Mouse (Mus musculus): ENCODE results near the gene Ttc21b. TPM values are rescaled to one million over a fixed set of nuclear protein-coding genes. Genes with fewer than 3 reads are reported as not detected.
"Not testable (repeated sequence)": the region's sequence is repeated elsewhere in the genome, so short reads cannot be mapped to it uniquely, and the experiment has no call there.

The Ttc21b gene
- polyA plus RNA-seq, 1 experiment: 1.3 TPM

DNA sequence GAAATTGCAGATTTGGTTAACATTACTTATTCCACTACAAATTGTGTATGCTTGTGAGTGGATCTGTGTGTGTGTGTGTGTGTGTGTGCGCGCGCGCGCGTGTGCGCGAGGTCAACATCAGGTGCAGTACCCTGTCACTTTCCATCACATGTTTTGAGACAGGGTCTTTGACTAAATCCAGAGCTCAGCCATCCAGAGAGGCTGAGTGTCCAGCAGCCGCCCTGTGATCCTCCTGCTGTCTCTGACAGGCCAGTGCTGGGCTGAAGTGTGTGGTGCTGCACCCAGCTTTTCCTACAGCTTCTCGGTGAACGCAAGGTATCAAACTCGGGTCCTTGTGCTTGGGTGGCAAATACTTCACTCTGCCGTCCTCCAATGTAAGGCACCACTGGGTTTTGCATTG lies 47.1 kb downstream of the Ttc21b start:
- H3K27ac ChIP-seq (ENCODE audit: insufficient read depth, low read length): no peak overlapping the region
- TF ChIP-seq POLR2A (IDR thresholded peaks at IDR 0.05; ENCODE audit: low read depth, low read length): no peak
- no peak for TF ChIP-seq CTCF (IDR thresholded peaks at IDR 0.05; ENCODE audit: extremely low read depth, insufficient read depth, insufficient read length, insufficient replicate concordance)
- WGBS: 97% methylated on average over 13 of the region's 13 CpGs
- H3K4me3 ChIP-seq (ENCODE audit: extremely low read depth, insufficient read depth, insufficient read length): no peak overlapping the region
- H3K27me3 ChIP-seq (ENCODE audit: control insufficient read depth, insufficient read depth, low read length): no peaks in the 10 kb centered on the region
- DNase-seq (ENCODE audit: low read depth in 1 of 2, low spot score in 2 of 2): no peak
- no peaks in the 10 kb centered on the region for H3K4me1 ChIP-seq (ENCODE audit: control insufficient read depth, insufficient read depth, insufficient read length)
- peaks cover 4% of the 10 kb centered on the region for H3K36me3 ChIP-seq (ENCODE audit: control insufficient read depth, insufficient read depth, low read length)

DNA sequence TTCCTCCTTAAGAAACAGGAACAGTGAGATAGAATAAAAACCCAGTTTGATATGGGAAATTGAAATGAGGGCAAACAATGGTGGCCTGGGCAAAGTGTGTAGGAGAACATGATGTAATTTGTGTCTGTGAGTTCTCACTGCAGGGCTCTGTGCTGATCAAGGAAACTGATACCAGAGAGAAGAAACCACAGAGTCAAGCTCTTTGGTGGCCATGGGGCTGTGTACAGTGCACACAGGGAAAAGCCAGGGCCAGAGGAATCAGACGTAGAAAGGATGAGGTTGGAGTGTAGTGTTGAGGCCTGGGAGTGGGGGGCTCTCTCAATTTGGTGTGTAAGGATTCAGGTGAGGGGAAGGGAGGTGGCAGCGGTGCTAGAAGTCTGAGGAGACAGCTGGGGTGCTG lies 49.6 kb downstream of the Ttc21b start:
- H3K4me3 ChIP-seq (ENCODE audit: extremely low read depth, insufficient read depth, insufficient read length): no peak overlapping the region
- TF ChIP-seq CTCF (IDR thresholded peaks at IDR 0.05; ENCODE audit: extremely low read depth, insufficient read depth, insufficient read length, insufficient replicate concordance): no peak
- TF ChIP-seq POLR2A (IDR thresholded peaks at IDR 0.05; ENCODE audit: low read depth, low read length): no peak
- H3K27ac ChIP-seq (ENCODE audit: insufficient read depth, low read length): no peak overlapping the region
- H3K27me3 ChIP-seq (ENCODE audit: control insufficient read depth, insufficient read depth, low read length): no peaks in the 10 kb centered on the region
- no peaks in the 10 kb centered on the region for H3K4me1 ChIP-seq (ENCODE audit: control insufficient read depth, insufficient read depth, insufficient read length)
- peaks cover 4% of the 10 kb centered on the region for H3K36me3 ChIP-seq (ENCODE audit: control insufficient read depth, insufficient read depth, low read length)
- no peak for DNase-seq (ENCODE audit: low read depth in 1 of 2, low spot score in 2 of 2)
- WGBS: 86% methylated on average over 2 of the region's 2 CpGs

DNA sequence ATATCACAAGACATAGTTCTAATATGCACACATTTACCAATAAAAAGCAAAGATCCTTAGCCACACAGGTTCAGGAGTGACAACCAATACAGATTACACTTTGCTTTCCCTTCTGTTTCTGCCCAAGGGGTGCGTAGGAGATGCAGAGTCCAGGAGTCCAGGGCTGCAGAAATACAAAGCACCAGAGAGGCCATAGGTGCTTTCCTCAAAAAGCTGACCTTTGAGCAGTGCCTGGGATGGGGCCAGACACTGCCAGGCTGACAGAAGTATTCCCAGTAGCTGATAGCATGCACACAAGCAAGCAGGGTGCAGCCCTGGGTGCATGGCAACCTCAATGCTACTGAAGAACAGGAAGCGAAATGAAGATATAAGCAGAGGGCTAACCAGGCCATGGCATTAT lies 52.2 kb downstream of the Ttc21b start:
- Histone ChIP-seq H3K36me3 (ENCODE audit: control insufficient read depth, insufficient read depth, low read length) (peaks cover 3% of the 10 kb centered on the region), H3K4me3 (ENCODE audit: extremely low read depth, insufficient read depth, insufficient read length) (no peak overlapping the region), H3K27ac (ENCODE audit: insufficient read depth, low read length) (no peak overlapping the region), H3K4me1 (ENCODE audit: control insufficient read depth, insufficient read depth, insufficient read length) (no peaks in the 10 kb centered on the region), H3K27me3 (ENCODE audit: control insufficient read depth, insufficient read depth, low read length) (no peaks in the 10 kb centered on the region)
- TF ChIP-seq POLR2A (IDR thresholded peaks at IDR 0.05; ENCODE audit: low read depth, low read length) (no peak), CTCF (IDR thresholded peaks at IDR 0.05; ENCODE audit: extremely low read depth, insufficient read depth, insufficient read length, insufficient replicate concordance) (no peak)
- 95% methylated on average over 2 of the region's 2 CpGs for WGBS
- DNase-seq (ENCODE audit: low read depth in 1 of 2, low spot score in 2 of 2): no peak

DNA sequence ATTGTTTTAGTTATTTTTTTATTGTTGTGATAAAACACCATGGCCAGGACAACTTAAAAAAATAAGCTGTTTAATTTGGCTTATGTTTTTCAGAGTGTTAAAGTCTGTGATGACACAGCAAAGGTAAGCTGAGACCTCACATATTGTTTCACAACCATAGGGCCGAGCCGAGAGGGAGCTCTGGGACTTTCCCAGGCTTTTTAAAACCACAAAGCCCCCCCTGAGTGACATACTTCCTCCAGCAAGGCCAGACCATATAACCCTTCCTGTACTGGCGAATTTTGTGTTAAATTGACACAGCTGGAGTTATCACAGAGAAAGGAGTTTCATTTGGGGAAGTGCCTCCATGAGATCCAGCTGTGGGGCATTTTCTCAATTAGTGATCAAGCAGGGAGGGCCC lies 56.2 kb downstream of the Ttc21b start:
- DNase-seq (ENCODE audit: low read depth in 1 of 2, low spot score in 2 of 2): no peak
- Histone ChIP-seq H3K27me3 (ENCODE audit: control insufficient read depth, insufficient read depth, low read length) (no peaks in the 10 kb centered on the region), H3K4me3 (ENCODE audit: extremely low read depth, insufficient read depth, insufficient read length) (no peak overlapping the region), H3K36me3 (ENCODE audit: control insufficient read depth, insufficient read depth, low read length) (peaks cover 1% of the 10 kb centered on the region; the same call in 1 of the 2 replicates), H3K4me1 (ENCODE audit: control insufficient read depth, insufficient read depth, insufficient read length) (no peaks in the 10 kb centered on the region), H3K27ac (ENCODE audit: insufficient read depth, low read length) (no peak overlapping the region)
- TF ChIP-seq CTCF (IDR thresholded peaks at IDR 0.05; ENCODE audit: extremely low read depth, insufficient read depth, insufficient read length, insufficient replicate concordance): no peak
- no peak for TF ChIP-seq POLR2A (IDR thresholded peaks at IDR 0.05; ENCODE audit: low read depth, low read length)
- 32% methylated on average over 3 of the region's 3 CpGs for WGBS

DNA sequence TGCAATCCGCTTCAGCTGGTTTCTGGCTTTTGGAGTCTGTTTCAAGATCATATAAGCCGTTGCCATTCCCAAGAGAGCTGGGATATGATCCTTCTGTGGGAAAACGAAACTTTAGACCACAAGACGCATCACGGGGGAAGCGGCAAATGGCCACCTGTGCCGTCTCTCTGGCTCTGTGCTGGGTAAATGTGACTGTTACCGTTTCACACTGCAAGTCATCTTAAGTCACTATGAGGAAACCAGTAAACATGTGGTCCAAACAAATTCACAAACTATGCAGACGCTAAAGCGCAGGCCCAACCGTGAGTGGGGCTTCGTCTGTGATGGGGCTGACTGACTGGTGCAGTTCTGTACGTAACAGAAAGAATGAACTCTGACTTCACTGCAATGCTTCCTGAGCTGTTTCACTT lies 64.7 kb downstream of the Ttc21b start:
- no peak for DNase-seq (ENCODE audit: low read depth in 1 of 2, low spot score in 2 of 2)
- no peak overlapping the region for H3K27ac ChIP-seq (ENCODE audit: insufficient read depth, low read length)
- no peaks in the 10 kb centered on the region for H3K27me3 ChIP-seq (ENCODE audit: control insufficient read depth, insufficient read depth, low read length)
- peaks cover 1% of the 10 kb centered on the region; the same call in 1 of the 2 replicates for H3K36me3 ChIP-seq (ENCODE audit: control insufficient read depth, insufficient read depth, low read length)
- no peaks in the 10 kb centered on the region for H3K4me1 ChIP-seq (ENCODE audit: control insufficient read depth, insufficient read depth, insufficient read length)
- TF ChIP-seq CTCF (IDR thresholded peaks at IDR 0.05; ENCODE audit: extremely low read depth, insufficient read depth, insufficient read length, insufficient replicate concordance) (no peak), POLR2A (IDR thresholded peaks at IDR 0.05; ENCODE audit: low read depth, low read length) (no peak)
- WGBS: 49% methylated on average over 13 of the region's 13 CpGs
- H3K4me3 ChIP-seq (ENCODE audit: extremely low read depth, insufficient read depth, insufficient read length): no peak overlapping the region; the same call in 1 of the 2 replicates

DNA sequence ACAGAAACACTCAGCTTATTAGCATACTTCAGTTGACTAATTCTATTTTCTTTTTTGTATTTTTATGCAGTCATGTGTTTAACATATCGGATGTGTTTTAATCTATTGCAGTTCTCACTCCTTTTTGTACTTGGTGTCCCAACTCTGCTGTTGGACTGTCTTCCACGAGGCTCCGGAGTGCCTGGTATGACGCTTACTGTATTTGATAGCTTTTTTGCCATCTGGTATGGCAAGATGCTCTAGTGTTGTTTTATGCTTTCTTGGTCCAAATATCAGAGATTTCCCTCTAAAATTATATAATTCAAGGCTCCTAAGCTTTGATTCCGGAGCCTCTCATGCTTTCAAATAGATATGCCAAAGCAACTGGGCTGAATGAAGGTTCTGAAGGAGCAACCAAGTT lies 66.3 kb downstream of the Ttc21b start:
- 94% methylated on average over 5 of the region's 5 CpGs for WGBS
- 0 out of 2 replicates have a peak, but pooled peaks cover 1% of the 10 kb centered on the region for H3K36me3 ChIP-seq (ENCODE audit: control insufficient read depth, insufficient read depth, low read length)

DNA sequence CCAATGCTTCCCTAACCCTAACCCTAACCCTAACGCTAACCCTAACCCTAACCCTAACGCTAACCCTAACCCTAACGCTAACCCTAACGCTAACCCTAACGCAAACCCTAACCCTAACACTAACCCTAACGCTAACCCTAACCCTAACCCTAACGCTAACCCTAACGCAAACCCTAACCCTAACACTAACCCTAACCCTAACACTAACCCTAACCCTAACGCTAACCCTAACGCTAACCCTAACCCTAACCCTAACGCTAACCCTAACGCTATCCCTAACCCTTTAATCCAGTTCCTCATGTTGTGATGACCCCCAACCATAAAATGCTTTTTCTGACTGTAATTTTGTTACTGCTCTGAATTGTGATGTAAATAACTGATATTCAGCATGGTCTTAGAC lies 67.2 kb downstream of the Ttc21b start:
- 98% methylated on average over 12 of the region's 12 CpGs for WGBS
- not testable (repeated sequence) for H3K27ac ChIP-seq (ENCODE audit: insufficient read depth, low read length); H3K27me3 ChIP-seq (ENCODE audit: control insufficient read depth, insufficient read depth, low read length); DNase-seq (ENCODE audit: low read depth in 1 of 2, low spot score in 2 of 2); H3K4me1 ChIP-seq (ENCODE audit: control insufficient read depth, insufficient read depth, insufficient read length); H3K4me3 ChIP-seq (ENCODE audit: extremely low read depth, insufficient read depth, insufficient read length); H3K36me3 ChIP-seq (ENCODE audit: control insufficient read depth, insufficient read depth, low read length)

More for the DNA sequence above, 66.3 kb downstream of the Ttc21b start:
- no peak overlapping the region for H3K4me3 ChIP-seq (ENCODE audit: extremely low read depth, insufficient read depth, insufficient read length)
- no peaks in the 10 kb centered on the region for H3K27me3 ChIP-seq (ENCODE audit: control insufficient read depth, insufficient read depth, low read length)
- no peak for DNase-seq (ENCODE audit: low read depth in 1 of 2, low spot score in 2 of 2)
- TF ChIP-seq POLR2A (IDR thresholded peaks at IDR 0.05; ENCODE audit: low read depth, low read length) (no peak), CTCF (IDR thresholded peaks at IDR 0.05; ENCODE audit: extremely low read depth, insufficient read depth, insufficient read length, insufficient replicate concordance) (no peak)
- H3K27ac ChIP-seq (ENCODE audit: insufficient read depth, low read length): no peak overlapping the region
- no peaks in the 10 kb centered on the region for H3K4me1 ChIP-seq (ENCODE audit: control insufficient read depth, insufficient read depth, insufficient read length)
